Mouse (Mus musculus): ENCODE measurements around the gene F5. TPM values are rescaled to one million over a fixed set of nuclear protein-coding genes. Genes with fewer than 3 reads are reported as not detected.
A peak's percentile ranks its signal among the peaks of the same experiment; 100 is the strongest.

Gene F5
- polyA plus RNA-seq, 1 experiment from 2014 or later: 0.29 TPM

- Histone ChIP-seq H3K9ac (ENCODE audit: low read length) (no peak overlapping the region), H3K27ac (ENCODE audit: low read length) (no peak overlapping the region), H3K4me3 (ENCODE audit: low read length) (no peak overlapping the region), H3K9me3 (ENCODE audit: control insufficient read depth, low read length) (no peaks in the 10 kb centered on the region), H3K36me3 (ENCODE audit: control insufficient read depth, insufficient read depth, low read length) (no peaks in the 10 kb centered on the region), H3K4me2 (ENCODE audit: low read depth, low read length) (no peak overlapping the region), H3K27me3 (ENCODE audit: control insufficient read depth, insufficient read depth, low read depth, low read length) (no peaks in the 10 kb centered on the region), H3K4me1 (replicated peaks; ENCODE audit: control insufficient read depth, insufficient read depth, low read length) (no peaks in the 10 kb centered on the region)
- no peak for ATAC-seq (ENCODE audit: low read depth)
- 59% methylated on average over 3 of the region's 3 CpGs for WGBS
Measured at GRCm38 (mm10) chr1:164120777-164121158, 30.9 kb upstream of the F5 start.

- H3K4me3 ChIP-seq (ENCODE audit: low read length): no peak overlapping the region
- H3K9me3 ChIP-seq (ENCODE audit: control insufficient read depth, low read length): no peaks in the 10 kb centered on the region
- 63% methylated on average over 3 of the region's 3 CpGs for WGBS
- no peaks in the 10 kb centered on the region for H3K4me1 ChIP-seq (replicated peaks; ENCODE audit: control insufficient read depth, insufficient read depth, low read length)
- no peak for ATAC-seq (ENCODE audit: low read depth)
- H3K9ac ChIP-seq (ENCODE audit: low read length): no peak overlapping the region
- H3K27ac ChIP-seq (ENCODE audit: low read length): no peak overlapping the region
- no peaks in the 10 kb centered on the region for H3K27me3 ChIP-seq (ENCODE audit: control insufficient read depth, insufficient read depth, low read depth, low read length)
- H3K36me3 ChIP-seq (ENCODE audit: control insufficient read depth, insufficient read depth, low read length): no peaks in the 10 kb centered on the region
- H3K4me2 ChIP-seq (ENCODE audit: low read depth, low read length): no peak overlapping the region
Measured at GRCm38 (mm10) chr1:164123836-164124235, 27.8 kb upstream of the F5 start.

- no peak overlapping the region for H3K27ac ChIP-seq (ENCODE audit: low read length)
- no peaks in the 10 kb centered on the region for H3K27me3 ChIP-seq (ENCODE audit: control insufficient read depth, insufficient read depth, low read depth, low read length)
- H3K9me3 ChIP-seq (ENCODE audit: control insufficient read depth, low read length): no peaks in the 10 kb centered on the region
- H3K9ac ChIP-seq (ENCODE audit: low read length): no peak overlapping the region
- no peak for ATAC-seq (ENCODE audit: low read depth)
- 65% methylated on average over 3 of the region's 3 CpGs for WGBS
- H3K4me1 ChIP-seq (replicated peaks; ENCODE audit: control insufficient read depth, insufficient read depth, low read length): no peaks in the 10 kb centered on the region
- H3K4me3 ChIP-seq (ENCODE audit: low read length): no peak overlapping the region
- H3K36me3 ChIP-seq (ENCODE audit: control insufficient read depth, insufficient read depth, low read length): no peaks in the 10 kb centered on the region
- H3K4me2 ChIP-seq (ENCODE audit: low read depth, low read length): no peak overlapping the region
Measured at GRCm38 (mm10) chr1:164130013-164130412, 21.6 kb upstream of the F5 start.

GRCm38 (mm10) chr1:164132609-164133008, 19.0 kb upstream of the F5 start:
- Histone ChIP-seq H3K27ac (ENCODE audit: low read length) (no peak overlapping the region), H3K9ac (ENCODE audit: low read length) (no peak overlapping the region), H3K27me3 (ENCODE audit: control insufficient read depth, insufficient read depth, low read depth, low read length) (no peaks in the 10 kb centered on the region), H3K4me1 (replicated peaks; ENCODE audit: control insufficient read depth, insufficient read depth, low read length) (peaks cover 2% of the 10 kb centered on the region; the same call in 1 of the 2 replicates), H3K4me3 (ENCODE audit: low read length) (no peak overlapping the region), H3K9me3 (ENCODE audit: control insufficient read depth, low read length) (no peaks in the 10 kb centered on the region), H3K36me3 (ENCODE audit: control insufficient read depth, insufficient read depth, low read length) (no peaks in the 10 kb centered on the region), H3K4me2 (ENCODE audit: low read depth, low read length) (no peak overlapping the region)
- WGBS: 48% methylated on average over 1 of the region's 1 CpGs
- ATAC-seq (ENCODE audit: low read depth): no peak

DNA sequence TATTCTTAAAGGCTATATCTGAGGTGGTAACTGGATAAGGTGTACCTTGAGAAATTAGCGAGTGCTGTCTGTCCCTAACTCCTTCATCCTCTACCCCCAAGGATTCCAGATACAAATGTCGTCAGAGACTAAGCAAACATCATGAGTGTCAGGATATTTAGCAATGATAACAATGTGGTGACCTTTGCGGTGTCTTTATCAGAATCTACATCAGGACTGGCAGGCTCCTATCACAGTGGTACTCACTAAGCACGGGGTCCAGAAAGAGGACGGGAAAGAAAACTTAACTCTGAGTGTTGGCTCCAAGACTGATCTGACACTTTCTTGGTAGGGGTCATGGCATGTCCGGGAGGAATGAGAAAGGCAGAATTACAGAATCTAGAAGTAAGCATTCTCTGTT, 17.5 kb upstream of the F5 start:
- no peak for ATAC-seq (ENCODE audit: low read depth)
- Histone ChIP-seq H3K4me3 (ENCODE audit: low read length) (no peak overlapping the region), H3K27me3 (ENCODE audit: control insufficient read depth, insufficient read depth, low read depth, low read length) (no peaks in the 10 kb centered on the region), H3K36me3 (ENCODE audit: control insufficient read depth, insufficient read depth, low read length) (no peaks in the 10 kb centered on the region), H3K4me2 (ENCODE audit: low read depth, low read length) (no peak overlapping the region), H3K4me1 (replicated peaks; ENCODE audit: control insufficient read depth, insufficient read depth, low read length) (peaks cover 2% of the 10 kb centered on the region; the same call in 1 of the 2 replicates), H3K9me3 (ENCODE audit: control insufficient read depth, low read length) (no peaks in the 10 kb centered on the region), H3K9ac (ENCODE audit: low read length) (no peak overlapping the region), H3K27ac (ENCODE audit: low read length) (no peak overlapping the region)
- 26% methylated on average over 6 of the region's 6 CpGs for WGBS

DNA sequence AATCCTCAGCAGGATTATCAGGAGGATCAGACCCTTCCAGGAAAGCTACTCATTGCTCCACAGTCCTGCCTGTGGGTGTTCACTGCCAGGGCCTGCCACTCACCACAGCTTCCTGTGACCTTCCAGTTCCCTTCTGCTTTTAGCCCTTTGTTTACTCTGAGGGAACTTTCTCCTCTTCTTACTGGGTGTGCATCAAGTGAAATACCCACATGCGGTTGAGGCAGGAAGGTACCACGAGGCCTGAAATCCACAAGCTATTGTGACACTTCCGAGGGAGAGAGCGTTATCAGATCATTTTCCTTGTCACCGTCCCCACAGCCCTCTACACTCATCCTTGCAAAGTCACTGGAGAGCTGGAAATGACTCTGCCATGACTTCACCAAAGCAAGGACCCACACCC, 16.3 kb upstream of the F5 start:
- no peaks in the 10 kb centered on the region for H3K9me3 ChIP-seq (ENCODE audit: control insufficient read depth, low read length)
- no peak overlapping the region for H3K4me3 ChIP-seq (ENCODE audit: low read length)
- peaks cover 2% of the 10 kb centered on the region; the same call in 1 of the 2 replicates for H3K4me1 ChIP-seq (replicated peaks; ENCODE audit: control insufficient read depth, insufficient read depth, low read length)
- no peak overlapping the region for H3K9ac ChIP-seq (ENCODE audit: low read length)
- H3K27me3 ChIP-seq (ENCODE audit: control insufficient read depth, insufficient read depth, low read depth, low read length): no peaks in the 10 kb centered on the region
- ATAC-seq (ENCODE audit: low read depth): peak; percentile 78
- no peak overlapping the region for H3K4me2 ChIP-seq (ENCODE audit: low read depth, low read length)
- 24% methylated on average over 5 of the region's 5 CpGs for WGBS
- H3K36me3 ChIP-seq (ENCODE audit: control insufficient read depth, insufficient read depth, low read length): no peaks in the 10 kb centered on the region
- H3K27ac ChIP-seq (ENCODE audit: low read length): no peak overlapping the region

- Histone ChIP-seq H3K27me3 (ENCODE audit: control insufficient read depth, insufficient read depth, low read depth, low read length) (no peaks in the 10 kb centered on the region), H3K36me3 (ENCODE audit: control insufficient read depth, insufficient read depth, low read length) (no peaks in the 10 kb centered on the region), H3K4me1 (replicated peaks; ENCODE audit: control insufficient read depth, insufficient read depth, low read length) (peaks cover 2% of the 10 kb centered on the region; the same call in 1 of the 2 replicates), H3K27ac (ENCODE audit: low read length) (no peak overlapping the region), H3K4me3 (ENCODE audit: low read length) (no peak overlapping the region), H3K9me3 (ENCODE audit: control insufficient read depth, low read length) (no peaks in the 10 kb centered on the region), H3K4me2 (ENCODE audit: low read depth, low read length) (no peak overlapping the region), H3K9ac (ENCODE audit: low read length) (no peak overlapping the region)
- ATAC-seq (ENCODE audit: low read depth): peak; percentile 39
- WGBS: 24% methylated on average over 11 of the region's 11 CpGs
Measured at GRCm38 (mm10) chr1:164135960-164136359, 15.7 kb upstream of the F5 start.

DNA sequence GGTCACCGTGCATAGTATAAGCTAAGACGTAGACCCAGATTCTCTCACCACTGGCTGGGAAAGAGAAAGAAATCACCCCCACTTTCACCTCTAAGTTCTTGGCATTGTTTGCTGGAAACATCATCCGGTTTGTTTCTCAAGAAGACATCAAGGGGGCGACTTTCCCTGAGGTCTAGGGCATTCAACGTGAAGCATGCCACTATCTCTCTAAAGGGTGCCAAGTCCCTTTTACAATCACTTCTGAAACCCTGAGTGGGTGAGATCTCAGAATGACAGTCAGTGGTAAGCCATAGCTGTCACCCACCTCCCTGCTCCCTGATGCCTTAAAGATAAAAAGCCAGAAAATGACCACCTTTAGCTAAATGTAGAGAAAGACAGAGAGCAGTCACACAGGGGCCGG, 15.0 kb upstream of the F5 start:
- ATAC-seq (ENCODE audit: low read depth): no peak
- Histone ChIP-seq H3K27me3 (ENCODE audit: control insufficient read depth, insufficient read depth, low read depth, low read length) (no peaks in the 10 kb centered on the region), H3K27ac (ENCODE audit: low read length) (no peak overlapping the region), H3K36me3 (ENCODE audit: control insufficient read depth, insufficient read depth, low read length) (no peaks in the 10 kb centered on the region), H3K9me3 (ENCODE audit: control insufficient read depth, low read length) (no peaks in the 10 kb centered on the region), H3K4me3 (ENCODE audit: low read length) (no peak overlapping the region), H3K4me2 (ENCODE audit: low read depth, low read length) (no peak overlapping the region), H3K9ac (ENCODE audit: low read length) (no peak overlapping the region), H3K4me1 (replicated peaks; ENCODE audit: control insufficient read depth, insufficient read depth, low read length) (peaks cover 2% of the 10 kb centered on the region; the same call in 1 of the 2 replicates)
- 45% methylated on average over 6 of the region's 6 CpGs for WGBS

- H3K4me2 ChIP-seq (ENCODE audit: low read depth, low read length): peak overlapping the region; percentile 24; the same call in 1 of the 2 replicates
Measured at GRCm38 (mm10) chr1:164138365-164139130, 13.1 kb upstream of the F5 start.

More at GRCm38 (mm10) chr1:164138365-164139130, 13.1 kb upstream of the F5 start:
- peak; percentile 76 for ATAC-seq (ENCODE audit: low read depth)
- Histone ChIP-seq H3K9ac (ENCODE audit: low read length) (no peak overlapping the region), H3K27me3 (ENCODE audit: control insufficient read depth, insufficient read depth, low read depth, low read length) (no peaks in the 10 kb centered on the region; the same call in 1 of the 2 replicates), H3K9me3 (ENCODE audit: control insufficient read depth, low read length) (no peaks in the 10 kb centered on the region), H3K27ac (ENCODE audit: low read length) (no peak overlapping the region), H3K36me3 (ENCODE audit: control insufficient read depth, insufficient read depth, low read length) (no peaks in the 10 kb centered on the region), H3K4me1 (replicated peaks; ENCODE audit: control insufficient read depth, insufficient read depth, low read length) (peaks cover 2% of the 10 kb centered on the region; the same call in 1 of the 2 replicates), H3K4me3 (ENCODE audit: low read length) (no peak overlapping the region)
- WGBS: 5% methylated on average over 5 of the region's 5 CpGs
